Mouse (Mus musculus): ENCODE data around the gene Itga9. TPM values are rescaled to one million over a fixed set of nuclear protein-coding genes. Genes with fewer than 3 reads are reported as not detected.

Itga9 gene
- polyA plus RNA-seq, 1 experiment from 2014 or later: 1.6 TPM

GRCm38 (mm10) chr9:118700889-118701288 is 94.4 kb downstream of the Itga9 start:
- Histone ChIP-seq H3K4me2 (replicated peaks) (no peak overlapping the region), H3K9me3 (no peaks in the 10 kb centered on the region), H3K27me3 (no peaks in the 10 kb centered on the region), H3K4me1 (0 out of 2 replicates have a peak, but pooled peaks cover 3% of the 10 kb centered on the region), H3K36me3 (no peaks in the 10 kb centered on the region), H3K9ac (replicated peaks) (no peak overlapping the region), H3K4me3 (no peak overlapping the region), H3K27ac (replicated peaks) (no peak overlapping the region)
- ATAC-seq (replicated peaks): no peak
- 64% methylated on average over 12 of the region's 12 CpGs for WGBS

DNA sequence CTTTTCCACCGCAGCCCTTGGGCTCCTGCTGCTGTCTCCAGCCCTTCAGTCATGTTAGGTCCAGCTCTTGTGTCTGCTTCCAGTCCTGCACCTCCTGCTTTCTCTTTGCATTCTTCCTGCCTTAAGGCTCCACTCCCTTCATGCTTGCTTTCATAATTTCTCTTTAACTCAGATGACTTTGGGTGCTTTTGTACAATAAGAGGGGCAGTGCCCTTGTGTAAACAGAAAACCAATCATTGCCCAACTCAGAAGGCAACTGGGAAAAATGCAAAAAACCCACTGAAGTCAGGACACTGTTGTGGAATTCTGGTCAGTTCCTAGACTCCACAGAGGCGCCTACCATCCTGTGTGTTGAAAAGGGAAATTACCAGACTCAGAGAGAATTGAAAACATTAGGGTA is 95.3 kb downstream of the Itga9 start:
- Histone ChIP-seq H3K4me2 (replicated peaks) (no peak overlapping the region), H3K9me3 (no peaks in the 10 kb centered on the region), H3K4me3 (no peak overlapping the region), H3K27me3 (no peaks in the 10 kb centered on the region), H3K9ac (replicated peaks) (no peak overlapping the region), H3K27ac (replicated peaks) (no peak overlapping the region), H3K36me3 (no peaks in the 10 kb centered on the region), H3K4me1 (peaks cover 12% of the 10 kb centered on the region)
- 94% methylated on average over 2 of the region's 2 CpGs for WGBS
- ATAC-seq (replicated peaks): no peak

DNA sequence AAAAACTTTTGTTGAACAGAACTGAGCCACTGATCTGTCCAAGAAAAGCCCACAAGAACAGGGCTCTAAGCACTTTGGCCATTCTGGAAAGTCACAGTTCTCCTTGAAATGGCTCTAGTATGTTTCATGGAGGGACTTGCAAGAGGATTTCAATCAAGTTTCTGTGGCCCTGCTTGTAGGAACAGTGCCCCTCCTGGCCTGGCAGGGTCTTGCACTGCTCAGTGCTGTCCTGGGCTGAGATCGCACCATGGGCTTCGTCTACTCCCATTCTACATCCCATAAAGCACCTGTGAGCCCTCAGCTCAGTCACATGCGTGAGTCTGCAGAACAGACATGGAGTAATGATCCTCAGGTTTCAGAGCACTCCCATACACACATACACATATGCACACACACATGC is 96.7 kb downstream of the Itga9 start:
- Histone ChIP-seq H3K4me1 (peaks cover 12% of the 10 kb centered on the region), H3K36me3 (no peaks in the 10 kb centered on the region), H3K4me3 (no peak overlapping the region), H3K9me3 (no peaks in the 10 kb centered on the region), H3K27ac (replicated peaks) (no peak overlapping the region), H3K9ac (replicated peaks) (no peak overlapping the region), H3K4me2 (replicated peaks) (no peak overlapping the region), H3K27me3 (no peaks in the 10 kb centered on the region)
- ATAC-seq (replicated peaks): no peak
- WGBS: 89% methylated on average over 3 of the region's 3 CpGs

DNA sequence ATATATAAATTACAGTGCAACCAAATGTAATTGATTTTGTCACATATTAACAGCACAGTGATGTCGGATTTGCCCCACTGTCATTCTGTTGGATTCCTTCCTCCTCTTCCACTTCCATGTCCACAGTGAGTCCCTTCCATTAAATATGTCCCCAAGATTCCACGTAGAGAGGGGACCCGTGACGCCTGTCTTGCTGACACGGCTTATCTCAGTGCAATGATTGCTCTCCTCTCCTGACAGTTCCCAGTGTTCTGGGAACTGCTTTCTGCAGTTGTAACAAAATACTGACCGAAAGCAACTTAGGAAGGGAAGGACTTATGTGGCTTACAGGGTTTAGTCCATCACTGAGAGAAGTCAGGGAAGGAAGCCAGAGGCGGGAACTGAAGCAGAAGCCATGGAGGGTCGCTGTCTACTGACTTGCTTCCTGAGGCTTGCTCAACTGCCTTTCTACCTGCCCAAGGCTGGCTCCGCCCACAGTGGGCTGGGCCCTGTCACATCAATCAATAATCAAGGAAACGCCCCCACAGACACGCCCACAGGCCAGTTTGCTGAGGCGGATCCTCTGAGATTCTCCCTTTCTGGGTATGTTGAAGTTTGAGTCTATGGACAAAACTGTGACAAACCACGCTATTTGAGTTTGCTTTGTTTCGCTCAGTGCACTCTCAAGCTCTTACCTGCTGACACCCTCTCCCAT is 99.0 kb downstream of the Itga9 start:
- H3K4me2 ChIP-seq (replicated peaks): no peak overlapping the region
- no peak overlapping the region for H3K9ac ChIP-seq (replicated peaks)
- H3K4me1 ChIP-seq: peaks cover 12% of the 10 kb centered on the region
- ATAC-seq (replicated peaks): 0 out of 2 replicates have a peak, but pooled peaks have one; percentile 11
- H3K4me3 ChIP-seq: no peak overlapping the region
- no peaks in the 10 kb centered on the region for H3K9me3 ChIP-seq
- no peak overlapping the region for H3K27ac ChIP-seq (replicated peaks)
- WGBS: 62% methylated on average over 14 of the region's 14 CpGs
- no peaks in the 10 kb centered on the region for H3K36me3 ChIP-seq
- H3K27me3 ChIP-seq: no peaks in the 10 kb centered on the region

- Histone ChIP-seq H3K9me3 (no peaks in the 10 kb centered on the region), H3K27me3 (no peaks in the 10 kb centered on the region)
- 34% methylated on average over 18 of the region's 18 CpGs for WGBS
These were observed 99.9 kb downstream of the Itga9 start for GRCm38 (mm10) chr9:118706176-118706975.

DNA sequence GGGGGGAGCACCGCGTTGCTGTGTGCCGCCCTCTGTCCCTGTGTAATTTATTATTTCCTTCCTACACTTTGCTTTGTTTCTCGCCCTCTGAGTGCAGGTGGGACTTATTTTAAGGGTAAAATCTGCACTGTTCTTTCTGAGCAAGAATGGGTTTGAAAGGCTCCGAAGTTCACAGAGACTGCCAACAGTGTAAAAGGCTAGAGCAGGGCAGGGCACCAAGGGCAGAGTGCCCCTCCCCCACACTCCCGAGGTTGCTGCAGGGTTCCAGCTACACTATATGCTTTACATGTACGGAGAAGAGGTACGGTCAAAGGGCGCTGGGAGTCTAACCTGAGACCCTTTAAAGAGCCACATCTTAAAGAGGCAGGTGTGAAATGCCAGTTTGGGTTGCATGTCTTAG is 104.1 kb downstream of the Itga9 start:
- Histone ChIP-seq H3K9me3 (no peaks in the 10 kb centered on the region), H3K9ac (replicated peaks) (no peak overlapping the region), H3K36me3 (no peaks in the 10 kb centered on the region), H3K27ac (replicated peaks) (no peak overlapping the region), H3K27me3 (no peaks in the 10 kb centered on the region), H3K4me3 (no peak overlapping the region), H3K4me1 (peaks cover 12% of the 10 kb centered on the region), H3K4me2 (replicated peaks) (no peak overlapping the region)
- no peak for ATAC-seq (replicated peaks)
- 76% methylated on average over 9 of the region's 9 CpGs for WGBS

More at GRCm38 (mm10) chr9:118706176-118706975, 99.9 kb downstream of the Itga9 start:
- Histone ChIP-seq H3K4me3 (no peak overlapping the region), H3K36me3 (no peaks in the 10 kb centered on the region), H3K27ac (replicated peaks) (no peak overlapping the region), H3K9ac (replicated peaks) (no peak overlapping the region), H3K4me2 (replicated peaks) (no peak overlapping the region), H3K4me1 (peaks cover 12% of the 10 kb centered on the region)
- ATAC-seq (replicated peaks): peak; percentile 81

- Histone ChIP-seq H3K36me3 (no peaks in the 10 kb centered on the region), H3K9me3 (no peaks in the 10 kb centered on the region), H3K4me1 (peaks cover 1% of the 10 kb centered on the region), H3K27ac (replicated peaks) (no peak overlapping the region), H3K4me2 (replicated peaks) (no peak overlapping the region), H3K9ac (replicated peaks) (no peak overlapping the region), H3K27me3 (no peaks in the 10 kb centered on the region), H3K4me3 (no peak overlapping the region)
- 87% methylated on average over 11 of the region's 11 CpGs for WGBS
- no peak for ATAC-seq (replicated peaks)
These were observed 105.3 kb downstream of the Itga9 start for GRCm38 (mm10) chr9:118711749-118712148.

- WGBS: 89% methylated on average over 8 of the region's 8 CpGs
- Histone ChIP-seq H3K9me3 (no peaks in the 10 kb centered on the region), H3K36me3 (no peaks in the 10 kb centered on the region), H3K4me1 (no peaks in the 10 kb centered on the region), H3K4me3 (no peak overlapping the region), H3K9ac (replicated peaks) (no peak overlapping the region), H3K4me2 (replicated peaks) (no peak overlapping the region), H3K27ac (replicated peaks) (no peak overlapping the region), H3K27me3 (no peaks in the 10 kb centered on the region)
- ATAC-seq (replicated peaks): no peak
These were observed 107.0 kb downstream of the Itga9 start for GRCm38 (mm10) chr9:118713515-118713914.

- Histone ChIP-seq H3K4me2 (replicated peaks) (no peak overlapping the region), H3K36me3 (no peaks in the 10 kb centered on the region), H3K9me3 (no peaks in the 10 kb centered on the region), H3K4me3 (no peak overlapping the region), H3K4me1 (no peaks in the 10 kb centered on the region), H3K9ac (replicated peaks) (no peak overlapping the region), H3K27ac (replicated peaks) (no peak overlapping the region), H3K27me3 (no peaks in the 10 kb centered on the region)
- ATAC-seq (replicated peaks): no peak
- whole genome bisulfite sequencing: 60% methylated on average over 5 of the region's 5 CpGs
These were observed 108.0 kb downstream of the Itga9 start for GRCm38 (mm10) chr9:118714536-118714935.

GRCm38 (mm10) chr9:118715971-118716628 is 109.6 kb downstream of the Itga9 start:
- H3K9me3 ChIP-seq: no peaks in the 10 kb centered on the region
- H3K27ac ChIP-seq (replicated peaks): no peak overlapping the region
- no peak overlapping the region for H3K4me2 ChIP-seq (replicated peaks)
- H3K36me3 ChIP-seq: no peaks in the 10 kb centered on the region
- WGBS: 90% methylated on average over 9 of the region's 9 CpGs
- no peak overlapping the region for H3K4me3 ChIP-seq
- H3K4me1 ChIP-seq: no peaks in the 10 kb centered on the region
- no peak overlapping the region for H3K9ac ChIP-seq (replicated peaks)
- no peak for ATAC-seq (replicated peaks)
- no peaks in the 10 kb centered on the region for H3K27me3 ChIP-seq

DNA sequence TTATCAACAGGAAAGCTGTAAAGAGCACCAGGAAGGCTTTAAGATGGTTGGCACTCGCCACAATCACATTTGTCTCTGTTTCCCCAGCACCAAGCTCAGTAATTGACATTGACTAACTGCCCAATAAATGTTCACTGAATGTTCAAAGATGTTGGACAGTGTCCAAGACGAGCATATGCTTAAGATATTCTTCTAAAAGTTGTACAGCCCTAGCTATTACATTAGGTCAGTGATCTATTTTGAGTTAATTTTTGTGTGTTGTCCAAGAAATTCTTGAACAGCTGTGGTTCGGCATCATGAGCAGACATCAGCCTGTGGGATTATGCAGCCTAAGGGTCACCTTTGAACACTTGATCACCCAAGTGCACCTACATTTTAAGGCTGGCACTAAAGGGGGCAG is 110.9 kb downstream of the Itga9 start:
- no peak for ATAC-seq (replicated peaks)
- Histone ChIP-seq H3K27ac (replicated peaks) (no peak overlapping the region), H3K9ac (replicated peaks) (no peak overlapping the region), H3K4me3 (no peak overlapping the region), H3K27me3 (no peaks in the 10 kb centered on the region), H3K4me1 (no peaks in the 10 kb centered on the region), H3K4me2 (replicated peaks) (no peak overlapping the region), H3K36me3 (no peaks in the 10 kb centered on the region), H3K9me3 (no peaks in the 10 kb centered on the region)
- WGBS: 53% methylated on average over 3 of the region's 3 CpGs

GRCm38 (mm10) chr9:118718511-118718910 is 112.0 kb downstream of the Itga9 start:
- Histone ChIP-seq H3K9ac (replicated peaks) (no peak overlapping the region), H3K4me3 (no peak overlapping the region), H3K36me3 (no peaks in the 10 kb centered on the region), H3K4me1 (no peaks in the 10 kb centered on the region), H3K27me3 (no peaks in the 10 kb centered on the region), H3K27ac (replicated peaks) (no peak overlapping the region), H3K9me3 (no peaks in the 10 kb centered on the region), H3K4me2 (replicated peaks) (no peak overlapping the region)
- ATAC-seq (replicated peaks): no peak
- WGBS: 97% methylated on average over 2 of the region's 2 CpGs

All from forebrain, embryonic 15.5 days (tissue).